Mouse (Mus musculus): Measurements from ENCODE around the gene Il10rb.

The Il10rb gene

DNA sequence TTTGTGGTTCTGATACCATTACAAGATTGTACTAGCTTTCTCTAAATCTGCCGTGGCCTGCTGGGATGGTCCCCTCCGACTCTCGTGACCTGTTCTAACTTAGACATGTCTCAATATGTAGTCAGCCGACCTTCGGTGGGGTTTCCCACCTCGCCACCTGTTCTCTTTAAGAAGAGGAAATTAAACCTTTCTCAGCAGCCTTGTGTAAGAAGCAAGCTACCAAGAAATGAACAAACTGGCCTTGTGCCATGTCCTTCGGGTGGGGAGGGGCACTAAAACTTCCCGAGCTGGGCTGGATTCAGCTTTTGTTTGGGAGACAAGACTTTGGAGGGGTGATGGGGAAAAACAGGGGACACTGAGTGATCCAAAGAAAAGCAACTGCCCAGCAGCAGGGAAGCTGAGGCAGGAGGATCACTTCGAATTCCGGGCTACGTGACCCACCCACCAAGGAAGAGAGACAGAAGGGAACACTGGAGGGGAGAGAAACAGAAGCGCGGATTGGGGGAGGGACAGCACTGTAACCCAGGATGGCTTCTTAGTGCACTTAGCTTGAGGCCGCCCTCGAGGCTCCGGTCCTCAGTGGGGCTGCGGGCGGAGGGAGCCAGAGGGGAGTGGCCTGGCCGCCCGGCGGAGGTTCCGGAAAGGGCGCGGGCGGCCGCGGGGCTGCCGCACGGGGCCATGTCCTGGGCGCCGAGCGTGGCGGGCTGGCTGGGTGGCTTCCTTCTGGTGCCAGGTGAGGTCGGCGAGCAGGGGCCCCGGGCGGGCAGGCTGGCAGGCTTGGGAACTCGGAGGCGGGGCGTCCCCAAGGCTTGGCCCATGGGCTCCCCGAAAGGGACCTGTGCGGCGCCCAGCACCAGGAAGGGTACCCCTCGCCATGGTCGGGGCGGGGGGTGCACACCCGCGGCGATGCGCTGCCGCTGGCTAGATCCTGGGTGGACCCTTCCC, at the start of gene Il10rb:
TSS of gene Il10rb (plus strand) at position 525 of the 945 bp plus-strand sequence.
- peak; percentile 58 for DNase-seq (ENCODE audit: low spot score)

DNA sequence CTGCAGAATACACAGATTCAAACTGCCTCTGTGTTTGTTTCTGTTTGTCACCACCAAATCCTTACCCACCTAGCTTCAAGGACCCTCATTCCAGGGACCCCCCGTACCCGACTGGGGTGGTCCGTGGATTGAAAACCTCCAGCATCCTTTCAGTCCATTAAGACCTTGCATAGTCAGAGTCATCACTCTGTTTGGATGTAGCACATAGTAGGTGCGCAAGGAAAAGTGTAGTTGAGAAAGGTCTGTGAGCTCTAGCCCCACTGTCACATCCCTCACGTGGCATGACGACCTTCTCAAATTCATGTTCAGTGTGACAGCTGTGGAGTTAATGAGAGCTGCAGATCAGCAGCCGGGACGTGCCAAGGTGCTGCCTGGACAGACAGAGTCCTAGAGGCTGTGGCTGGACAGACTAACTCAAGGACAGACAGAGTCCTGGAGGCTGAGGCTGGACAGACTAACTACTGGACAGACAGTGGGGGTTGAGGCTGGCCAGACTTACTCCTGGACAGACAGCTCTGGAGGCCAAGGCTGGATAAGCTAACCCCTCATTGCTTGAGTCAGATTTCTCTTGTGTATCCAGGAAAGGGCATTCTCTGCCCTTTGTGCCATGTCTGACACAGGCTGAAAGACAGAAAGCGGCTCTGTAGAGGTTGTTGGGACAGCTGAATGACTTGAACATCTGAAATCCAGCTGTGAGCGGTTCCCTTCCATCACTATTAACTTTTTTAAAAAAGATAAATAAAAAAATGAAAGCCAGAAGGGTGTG, 49.0 kb upstream of the Il10rb start:
- no peak for DNase-seq (ENCODE audit: low spot score)

DNA sequence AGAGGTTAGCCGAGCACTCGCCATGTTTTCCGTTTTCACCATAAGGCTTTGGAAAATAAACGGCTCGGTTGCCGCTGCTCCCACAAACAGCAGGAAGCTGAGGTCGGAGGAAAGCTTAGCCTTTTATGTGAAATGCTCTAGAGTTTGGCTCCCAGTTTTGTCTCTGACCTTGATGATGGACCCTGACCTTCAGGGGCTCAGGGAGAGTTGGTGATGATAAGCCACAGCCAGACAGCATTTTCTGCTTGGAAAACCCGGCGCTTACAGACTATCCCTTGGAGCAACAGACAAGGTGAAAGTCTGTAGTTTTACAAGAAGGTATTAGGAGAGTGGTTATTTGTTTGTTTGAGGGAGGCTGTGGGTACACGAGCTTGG, 48.5 kb upstream of the Il10rb start:
- DNase-seq (ENCODE audit: low spot score), result no peak

DNA sequence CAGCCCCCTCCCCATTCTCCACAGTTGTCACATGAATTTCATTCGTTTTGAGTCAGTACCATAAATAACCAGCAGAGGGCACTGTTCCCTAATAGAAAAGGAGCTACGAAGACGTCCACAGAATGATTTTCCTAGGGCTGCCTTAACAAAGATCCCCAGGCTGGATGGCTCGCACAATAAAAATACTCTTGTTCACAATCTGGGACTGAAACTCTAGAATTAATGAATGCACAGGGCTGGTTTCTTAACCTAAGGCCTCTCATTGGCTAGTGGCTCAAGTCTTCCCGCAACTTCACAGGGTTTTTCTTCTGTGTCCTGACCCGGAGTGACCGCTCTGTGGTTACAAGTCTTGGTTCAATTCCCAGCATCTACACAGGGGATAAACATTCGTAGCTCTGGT, 47.4 kb upstream of the Il10rb start:
- peak; percentile 68 for DNase-seq (ENCODE audit: low spot score)

DNA sequence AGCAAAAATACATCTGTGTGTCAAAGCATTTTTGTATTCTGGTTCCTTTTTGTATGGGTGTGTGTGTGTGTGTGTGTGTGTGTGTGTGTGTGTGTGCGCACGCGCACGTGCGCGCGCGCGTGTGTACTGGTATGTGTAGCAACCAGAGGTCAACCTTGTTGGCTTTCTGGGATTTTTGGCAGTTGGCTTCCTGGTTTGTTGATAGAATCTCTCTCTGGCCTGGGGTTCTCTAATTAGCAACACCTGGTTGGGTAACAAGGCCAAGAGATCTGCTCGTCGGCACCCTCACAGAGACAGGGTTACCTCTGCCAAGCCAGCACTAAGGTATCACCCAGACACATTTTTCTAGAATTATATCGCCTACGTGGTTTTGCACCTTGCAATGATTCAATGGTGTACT, 46.4 kb upstream of the Il10rb start:
- no peak for DNase-seq (ENCODE audit: low spot score)

DNA sequence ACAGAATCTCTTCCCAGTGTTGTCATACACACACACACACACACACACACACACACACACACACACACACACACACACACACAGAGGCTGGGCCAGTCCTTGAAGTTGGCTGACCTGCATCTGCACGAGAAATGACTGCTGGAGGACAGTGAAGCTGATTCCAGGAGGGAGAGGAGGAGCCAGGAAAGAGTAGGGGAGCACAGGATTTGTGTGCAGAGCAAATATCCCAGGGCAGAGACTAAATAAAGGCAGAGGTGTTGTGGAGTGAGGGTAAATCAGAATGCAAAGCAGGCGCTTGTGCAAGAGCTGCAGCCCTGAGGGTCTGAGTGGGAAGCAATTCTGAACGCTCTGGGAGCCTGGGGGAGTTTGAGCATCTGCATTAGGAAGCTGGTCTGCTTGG, 45.8 kb upstream of the Il10rb start:
- no peak for DNase-seq (ENCODE audit: low spot score)

DNA sequence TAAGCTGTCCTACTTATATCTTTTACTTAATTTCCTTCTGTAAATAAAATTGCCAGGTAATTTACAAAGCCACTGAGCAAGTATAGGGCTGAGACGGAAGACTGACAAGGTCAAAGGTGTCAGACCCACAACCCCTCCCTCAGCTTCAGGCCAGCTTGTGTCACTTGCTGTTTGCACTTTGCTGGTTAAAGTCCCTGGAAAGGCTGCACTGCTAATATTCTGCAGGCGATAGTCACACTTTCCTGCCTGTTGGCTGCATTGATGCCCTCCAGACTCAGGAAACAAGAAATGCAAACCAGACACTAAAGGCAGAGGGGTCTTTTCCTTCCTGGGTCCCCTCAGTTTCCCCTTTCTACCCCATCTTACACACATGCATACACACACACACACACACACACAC, 44.0 kb upstream of the Il10rb start:
- DNase-seq (ENCODE audit: low spot score), result no peak

DNA sequence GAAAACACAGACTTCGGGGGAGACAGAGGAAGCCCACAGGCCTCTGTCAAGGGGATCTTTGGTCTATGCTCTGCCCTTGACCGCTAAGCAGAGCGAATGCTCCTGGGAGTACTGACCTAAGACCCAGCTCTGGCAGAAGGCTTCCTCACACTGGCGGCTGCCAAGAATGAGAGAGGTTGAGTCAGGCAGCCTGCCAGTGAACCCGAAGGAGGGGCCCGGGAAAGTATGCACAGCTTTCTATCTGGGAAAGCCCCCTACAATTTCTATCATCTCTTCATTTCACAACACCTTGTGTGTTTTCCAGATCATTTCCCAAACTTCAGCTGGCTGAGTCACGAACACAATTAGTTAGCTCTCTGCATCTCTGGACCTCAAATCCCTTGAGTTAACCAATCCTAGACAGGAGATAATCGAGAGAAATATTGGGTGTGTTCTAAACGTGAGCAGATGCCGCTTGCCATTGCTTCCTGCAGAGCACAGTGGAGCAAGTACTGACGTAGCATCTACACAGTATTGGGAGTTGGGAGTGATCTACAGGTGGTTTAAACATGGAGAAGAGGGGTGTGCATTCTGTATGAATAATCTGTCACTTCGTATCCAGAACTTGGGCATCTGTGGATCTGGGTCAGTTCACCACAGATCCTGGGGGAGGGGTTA, 43.2 kb upstream of the Il10rb start:
- no peak for DNase-seq (ENCODE audit: low spot score)

DNA sequence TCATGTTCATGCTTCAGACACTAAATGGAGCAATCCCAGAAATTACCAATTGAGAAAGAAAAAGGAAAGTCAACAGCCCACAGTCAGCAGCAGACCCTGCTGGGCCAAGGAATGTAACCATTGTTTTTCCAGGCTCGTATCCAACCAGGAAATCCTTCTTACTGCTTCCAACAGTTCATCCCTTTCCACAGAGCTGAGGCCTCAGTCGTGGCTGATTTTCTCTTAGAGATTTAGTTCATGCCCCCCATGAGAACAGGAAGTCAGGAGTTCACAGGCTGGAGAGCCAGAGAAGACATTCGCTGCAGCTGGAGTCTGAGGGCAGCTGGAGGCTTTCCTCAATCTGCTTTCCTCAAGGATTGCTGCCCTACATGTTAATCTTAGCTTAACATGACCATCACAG, 42.5 kb upstream of the Il10rb start:
- no peak for DNase-seq (ENCODE audit: low spot score)

DNA sequence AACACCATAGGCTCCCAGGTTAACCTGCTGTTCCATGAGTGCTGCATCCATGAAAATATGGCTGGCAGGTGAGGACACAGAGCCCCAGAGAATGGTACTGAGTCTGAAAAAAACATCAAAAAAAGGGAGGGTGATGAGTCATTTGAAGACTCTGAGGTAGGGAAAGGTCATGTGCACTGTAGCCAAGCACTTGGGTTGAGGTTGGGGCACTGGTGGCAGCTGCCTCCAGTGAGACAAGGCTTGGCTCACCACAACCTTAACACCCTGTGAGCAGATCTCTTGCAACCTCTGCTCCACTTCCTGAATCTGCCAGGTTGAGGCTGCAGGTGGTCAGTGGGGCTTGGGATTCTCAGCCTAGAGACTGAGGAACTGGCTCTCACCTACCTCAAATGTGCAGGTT, 39.4 kb upstream of the Il10rb start:
- no peak for DNase-seq (ENCODE audit: low spot score)

DNA sequence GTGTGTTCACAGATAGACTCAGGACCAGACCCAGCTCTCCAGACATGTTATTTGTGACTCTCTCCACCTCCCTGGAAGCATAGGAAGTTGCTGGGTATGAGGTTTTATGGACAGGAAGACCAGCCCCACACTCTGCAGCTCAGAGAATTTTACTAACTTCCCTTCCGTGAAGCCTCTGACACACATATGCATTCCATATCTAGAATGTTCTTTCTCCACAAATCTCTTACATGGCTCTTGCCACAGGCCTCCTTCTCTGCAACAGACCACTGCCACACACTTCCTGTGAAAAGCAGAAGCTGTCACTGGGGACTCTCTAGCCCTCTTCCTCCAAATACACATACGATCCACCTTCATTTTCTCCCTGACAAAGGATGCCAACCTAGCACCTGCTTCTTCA, 38.9 kb upstream of the Il10rb start:
- no peak for DNase-seq (ENCODE audit: low spot score)

DNA sequence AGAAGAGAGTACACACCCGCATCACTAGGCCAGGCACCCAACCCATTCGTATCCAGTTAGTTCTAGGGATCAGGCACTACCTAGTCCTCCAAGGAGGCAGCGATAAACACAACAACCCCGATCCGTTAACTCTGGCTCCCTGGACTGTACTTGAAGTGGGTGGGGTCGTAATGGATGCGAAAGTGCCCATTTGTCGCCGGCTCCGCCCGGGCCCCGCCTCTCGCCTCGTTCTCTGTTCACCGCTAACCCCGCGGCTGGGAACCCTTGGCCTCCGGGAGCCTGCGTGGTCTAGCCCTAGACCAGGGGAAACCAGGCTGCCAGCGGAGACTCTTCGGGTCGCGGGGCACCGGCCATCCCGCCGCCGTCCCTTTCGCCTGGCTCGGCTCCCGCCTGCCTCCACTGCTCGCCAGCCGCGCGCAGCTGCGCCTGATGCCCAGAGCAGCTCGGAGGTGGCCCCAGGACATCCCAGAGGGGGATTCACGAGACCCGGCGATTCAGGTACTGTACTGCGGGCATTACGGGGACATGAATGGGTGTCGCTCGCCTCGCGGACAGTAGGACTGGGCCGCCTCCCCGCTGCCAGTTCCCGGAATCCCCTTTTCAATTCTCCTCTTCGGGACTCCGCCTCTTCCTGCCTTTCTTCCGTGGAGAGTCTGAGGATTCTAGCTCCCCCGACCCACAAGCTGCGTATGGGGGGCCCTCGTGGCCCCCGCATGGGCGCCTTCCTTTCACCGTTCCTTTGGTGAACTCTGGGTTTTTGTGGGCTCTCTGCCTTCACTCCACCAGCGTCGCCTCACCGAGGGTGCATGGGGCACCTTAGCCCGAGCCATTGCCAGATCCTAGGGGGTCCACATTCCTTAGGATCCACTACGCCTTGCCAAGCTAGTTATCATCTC, 33.1 kb upstream of the Il10rb start, which contains the start of gene Ifnar2:
TSS of gene Ifnar2 (plus strand) at position 207 of the 896 bp plus-strand sequence.
- DNase-seq (ENCODE audit: low spot score), result peak; percentile 77

DNA sequence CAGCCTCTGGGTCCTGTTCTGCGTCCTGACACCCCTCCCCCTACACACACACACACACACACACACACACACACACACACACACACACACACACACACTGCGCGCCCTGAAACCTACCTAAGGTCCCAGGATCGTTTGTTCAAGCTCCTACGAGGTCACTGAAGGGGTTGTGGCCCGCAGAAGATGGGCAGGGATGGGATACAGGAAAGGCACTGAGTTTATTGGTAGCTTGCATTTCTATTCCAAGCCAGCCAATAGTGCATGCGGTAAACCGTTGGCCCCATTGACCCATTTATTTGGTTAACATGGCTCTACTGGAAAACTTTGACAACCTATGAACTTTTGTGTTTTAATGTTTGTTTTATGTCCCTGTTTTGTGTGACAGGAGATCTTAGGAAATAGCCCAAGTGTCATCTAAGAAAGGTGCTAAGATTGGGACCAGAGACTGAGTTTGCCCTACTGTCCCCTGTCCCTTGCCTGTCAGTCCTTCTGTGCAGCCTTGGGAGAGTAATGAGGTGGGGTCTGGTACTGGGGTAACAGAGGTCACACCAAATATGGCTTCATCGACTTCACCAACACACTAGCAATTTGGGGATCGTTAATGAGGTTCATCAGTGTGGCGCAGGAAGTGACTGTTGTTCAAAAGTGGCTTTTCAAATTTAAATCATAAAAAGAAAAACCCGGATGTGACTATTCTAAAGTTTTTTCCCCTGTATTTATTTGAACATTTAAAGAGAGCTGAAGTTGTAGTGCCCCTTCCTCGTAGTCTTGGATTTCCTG, 32.3 kb upstream of the Il10rb start:
- no peak for DNase-seq (ENCODE audit: low spot score)

DNA sequence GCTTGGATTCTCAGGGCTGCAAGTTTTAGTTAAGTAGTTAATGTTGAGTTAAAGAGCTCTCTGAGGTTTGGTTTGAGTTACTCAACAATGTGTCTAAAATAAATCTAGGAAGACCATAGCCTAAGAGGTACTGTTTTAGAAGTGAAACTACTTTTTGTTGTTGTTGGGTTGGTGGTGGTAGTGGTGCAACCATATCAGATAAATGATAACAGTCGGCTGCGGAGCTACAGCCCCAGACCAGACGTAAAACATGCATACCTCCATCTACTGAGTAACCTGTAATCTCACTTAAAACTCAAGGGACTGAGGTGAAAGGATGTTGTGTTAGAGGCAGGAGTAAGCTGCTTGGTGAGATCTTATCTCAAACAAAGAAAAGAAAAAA, 31.7 kb upstream of the Il10rb start:
- no peak for DNase-seq (ENCODE audit: low spot score)

DNA sequence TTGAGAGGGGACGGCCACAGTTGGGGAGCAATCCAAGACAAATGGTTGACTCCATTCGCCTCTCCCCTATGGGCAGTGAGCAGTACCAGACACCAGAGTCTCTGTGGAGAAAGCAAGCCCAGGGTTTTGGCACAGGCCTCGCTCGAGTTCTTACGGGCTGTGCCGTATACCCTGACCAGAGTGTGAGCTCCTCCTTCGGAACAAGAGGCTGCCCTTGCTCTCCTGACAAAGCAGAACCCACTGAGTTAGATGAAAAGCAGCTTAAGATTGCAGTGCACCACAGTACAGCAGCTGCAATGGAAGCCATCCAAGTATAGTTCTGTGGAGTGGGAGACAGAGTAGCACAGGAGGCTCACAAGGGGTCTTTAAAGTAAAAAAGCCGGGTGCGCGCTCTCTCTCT, 29.3 kb upstream of the Il10rb start:
- no peak for DNase-seq (ENCODE audit: low spot score)

DNA sequence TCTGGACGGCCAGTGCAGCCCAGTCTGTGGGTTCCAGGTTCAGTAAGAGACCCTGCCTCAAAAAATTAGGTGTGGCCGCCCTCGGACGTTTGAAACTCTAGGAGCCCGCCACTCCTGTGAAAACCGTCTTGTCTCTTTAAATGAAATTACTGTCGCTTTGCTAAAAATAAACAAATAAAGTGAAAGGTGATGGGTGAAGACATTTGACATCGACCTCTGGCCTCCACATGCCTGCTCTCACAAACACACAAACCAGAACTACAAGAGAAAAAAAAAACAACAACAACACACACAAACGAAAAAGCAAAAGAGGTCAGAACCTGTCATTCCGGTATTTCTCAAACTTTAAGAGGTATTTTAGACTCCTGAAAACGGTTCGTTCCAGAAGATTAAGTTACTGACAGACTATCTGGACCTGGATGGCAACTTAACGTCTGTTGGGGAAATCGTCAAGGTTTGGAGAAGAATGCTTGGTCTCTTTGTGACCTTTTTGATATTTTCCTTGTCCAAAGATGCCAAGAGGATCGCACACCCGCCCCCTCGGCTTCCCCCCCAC, 27.5 kb upstream of the Il10rb start:
- DNase-seq (ENCODE audit: low spot score), result no peak

DNA sequence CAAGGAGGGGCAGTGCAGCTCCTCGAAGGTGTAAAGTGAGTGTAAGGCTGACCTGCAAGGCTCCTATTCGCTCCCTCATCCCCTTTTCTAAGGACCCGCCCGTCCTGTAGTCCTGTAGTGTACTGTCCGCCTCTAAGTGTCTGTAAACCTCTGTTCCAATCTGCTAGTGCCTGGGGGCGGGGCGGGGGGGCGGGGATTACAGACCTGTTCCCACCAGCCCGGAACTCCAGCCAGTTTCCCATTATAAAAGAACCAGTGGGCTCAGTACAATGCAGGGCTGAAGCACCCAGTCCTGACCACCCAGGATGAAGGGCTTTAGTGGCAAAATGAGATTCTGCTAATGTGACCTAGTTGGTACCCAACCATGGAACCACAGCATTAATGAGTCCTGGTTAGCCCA, 27.0 kb upstream of the Il10rb start:
- no peak for DNase-seq (ENCODE audit: low spot score)

DNA sequence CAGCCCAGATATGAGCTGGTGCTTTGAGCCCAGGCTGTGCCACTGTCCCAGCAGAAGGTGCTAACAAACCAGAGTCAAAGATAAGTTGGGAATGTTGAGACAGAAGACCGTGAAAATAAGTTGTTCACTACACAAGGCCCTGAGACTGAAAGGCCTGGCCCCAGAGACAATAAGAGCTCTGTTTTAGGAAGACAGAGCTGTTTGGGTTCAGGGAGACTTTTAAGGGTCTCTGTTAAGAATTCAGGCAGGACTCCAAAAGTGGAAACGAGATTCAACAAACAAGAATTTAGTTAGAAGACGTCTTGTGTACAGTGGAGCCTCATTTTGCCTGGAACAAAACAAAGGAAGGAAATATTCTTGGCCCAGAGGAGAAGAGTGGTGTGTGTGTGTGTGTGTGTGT, 26.6 kb upstream of the Il10rb start:
- no peak for DNase-seq (ENCODE audit: low spot score)

DNA sequence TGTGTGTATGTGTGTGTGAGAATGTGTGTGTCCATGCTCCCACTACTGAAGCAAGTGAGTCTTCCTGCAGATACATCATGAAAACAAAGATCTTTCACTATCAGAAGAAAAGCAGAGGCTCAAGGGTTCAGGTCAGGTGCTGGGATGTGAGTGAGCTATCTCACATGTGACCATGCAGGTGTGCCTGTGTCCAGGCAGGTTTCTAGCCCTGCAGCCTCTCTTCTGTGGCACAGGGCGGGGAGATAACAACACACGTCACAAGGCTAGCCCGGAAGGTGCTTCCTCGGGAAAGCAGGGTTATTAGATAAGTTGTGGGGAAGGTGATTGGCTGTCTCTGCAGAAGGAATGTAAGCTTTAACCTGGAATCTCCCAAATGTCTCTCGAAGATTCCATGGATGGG, 25.8 kb upstream of the Il10rb start:
- no peak for DNase-seq (ENCODE audit: low spot score)

DNA sequence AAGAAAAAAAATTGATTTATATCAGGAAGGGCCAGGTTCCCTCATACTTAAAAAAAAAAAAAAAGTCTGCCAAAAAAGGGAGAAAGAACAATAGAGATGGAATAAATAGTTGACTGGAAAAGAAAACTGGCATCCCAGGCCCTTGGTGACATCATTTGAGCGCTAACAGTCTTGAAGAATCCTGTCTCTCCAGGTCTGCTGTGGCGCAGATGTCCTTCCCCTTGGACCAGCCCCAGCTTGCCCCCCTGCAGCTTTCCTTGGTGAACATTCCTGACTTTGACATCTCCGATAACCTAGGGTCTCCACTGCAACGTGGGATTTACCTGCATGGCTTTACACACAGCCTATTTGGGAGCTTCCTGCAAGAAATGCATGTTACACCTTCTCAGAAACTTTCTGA, 24.4 kb upstream of the Il10rb start:
- DNase-seq (ENCODE audit: low spot score), result no peak

Data from layer of hippocampus, adult 11-12 months (tissue).